10 mouse cellular contexts compared by ENCODE assay signal in the genomic region with DNA sequence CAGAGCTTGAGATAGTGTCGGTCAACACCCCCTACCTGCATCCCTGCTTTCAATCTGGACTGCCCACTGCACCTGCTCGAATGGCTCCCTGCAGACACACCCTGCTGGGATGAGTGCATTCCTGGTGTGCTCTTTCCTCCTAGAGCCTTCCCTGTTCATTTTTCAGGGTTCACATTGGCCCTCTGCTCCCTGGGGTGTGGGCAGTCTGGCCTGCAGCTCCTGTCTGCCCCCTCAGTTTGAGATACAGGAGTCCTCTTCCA. TPM values are rescaled to one million over a fixed set of nuclear protein-coding genes. Genes with fewer than 3 reads are reported as not detected.
DNase-seq lines count a peak whose midpoint lies in the region; ATAC-seq and TF ChIP-seq lines count a peak whose summit lies in the region.
"Had no signal": no experiment of that assay in that cellular context is flagged by ENCODE, and none has a peak within 500 bp of the region (broad histone marks: within the 10 kb centered on the region; RNA-seq: fewer than 3 reads in every experiment).

No protein-coding gene starts in this region.

- peaks cover 11% of the 10 kb centered on the region for H3K27me3 ChIP-seq in kidney, embryonic 15.5 days
- H3K27me3 ChIP-seq in embryonic facial prominence, embryonic 12.5 days: peaks cover 57% of the 10 kb centered on the region
- no peaks in the 10 kb centered on the region for H3K27me3 ChIP-seq in hindbrain, postnatal 0 days (ENCODE audit: insufficient read depth, low read length)
- peaks cover 11% of the 10 kb centered on the region for H3K27me3 ChIP-seq in midbrain, embryonic 16.5 days (ENCODE audit: control insufficient read depth, insufficient read depth, low read depth, low read length)

- intact Hi-C loops in left cerebral cortex, postnatal 4 days (cut with DNase I): loop anchor here (10.0 kb wide), 1 partner anchor 190 kb away; the partner anchor contains the start of genes AI182371 and Cntrl

- peaks cover 4% of the 10 kb centered on the region; the same call in 1 of the 2 replicates for H3K36me3 ChIP-seq in kidney, embryonic 15.5 days
- H3K36me3 ChIP-seq in embryonic facial prominence, embryonic 12.5 days: no peaks in the 10 kb centered on the region
- no peaks in the 10 kb centered on the region for H3K36me3 ChIP-seq in hindbrain, postnatal 0 days (ENCODE audit: insufficient read depth, low read length)
- H3K36me3 ChIP-seq in midbrain, embryonic 16.5 days (ENCODE audit: control insufficient read depth, insufficient read depth, low read length): no peaks in the 10 kb centered on the region
- H3K36me3 ChIP-seq: G1E had no signal

- peak overlapping the region; percentile 93 for H3K4me2 ChIP-seq in kidney, embryonic 15.5 days
- H3K4me2 ChIP-seq in embryonic facial prominence, embryonic 12.5 days (replicated peaks): no peak overlapping the region
- H3K4me2 ChIP-seq in hindbrain, postnatal 0 days (ENCODE audit: low read depth, low read length): peak overlapping the region; percentile 92
- peak overlapping the region; percentile 93; the same call in 1 of the 2 replicates for H3K4me2 ChIP-seq in midbrain, embryonic 16.5 days (ENCODE audit: low read length)

- H3K4me1 ChIP-seq in kidney, embryonic 15.5 days: peaks cover 31% of the 10 kb centered on the region
- H3K4me1 ChIP-seq in embryonic facial prominence, embryonic 12.5 days: peaks cover 7% of the 10 kb centered on the region; the same call in 1 of the 2 replicates
- 0 out of 2 replicates have a peak, but pooled peaks cover 7% of the 10 kb centered on the region for H3K4me1 ChIP-seq in hindbrain, postnatal 0 days (ENCODE audit: insufficient read depth, low read length)
- H3K4me1 ChIP-seq in midbrain, embryonic 16.5 days (ENCODE audit: control insufficient read depth, insufficient read depth, low read length): peaks cover 10% of the 10 kb centered on the region; the same call in 1 of the 2 replicates

- 0 out of 2 replicates have a peak, but pooled peaks have one; percentile 23 for ATAC-seq in kidney, embryonic 15.5 days (replicated peaks; ENCODE audit: low FRiP score)
- ATAC-seq in embryonic facial prominence, embryonic 12.5 days (ENCODE audit: insufficient number of reproducible peaks, insufficient read depth, low FRiP score, low TSS enrichment): no peak
- no peak; the same call in 1 of the 2 replicates for ATAC-seq in hindbrain, postnatal 0 days
- ATAC-seq in midbrain, embryonic 16.5 days: peak; percentile 26; the same call in 1 of the 2 replicates

- no peak for DNase-seq in kidney, postnatal 10 days
- no peak for DNase-seq in hindbrain, postnatal 0 days (ENCODE audit: low spot score)
- no peak for DNase-seq in retina, postnatal 1 day
- DNase-seq in cerebellum, adult 8-10 months: no peak
- DNase-seq in left cerebral cortex, postnatal 4 days: no peak

- H3K9me3 ChIP-seq in kidney, embryonic 15.5 days (replicated peaks): no peaks in the 10 kb centered on the region
- H3K9me3 ChIP-seq in embryonic facial prominence, embryonic 12.5 days: no peaks in the 10 kb centered on the region
- H3K9me3 ChIP-seq in hindbrain, postnatal 0 days (ENCODE audit: low read length): no peaks in the 10 kb centered on the region
- no peaks in the 10 kb centered on the region for H3K9me3 ChIP-seq in midbrain, embryonic 16.5 days (replicated peaks; ENCODE audit: control insufficient read depth, low read length, poor library complexity, severe bottlenecking)
- H3K9me3 ChIP-seq: G1E had no signal

- H3K27ac ChIP-seq in kidney, embryonic 15.5 days: peak overlapping the region; percentile 63
- no peak overlapping the region for H3K27ac ChIP-seq in embryonic facial prominence, embryonic 12.5 days
- H3K27ac ChIP-seq in hindbrain, postnatal 0 days: no peak overlapping the region
- no peak overlapping the region for H3K27ac ChIP-seq in midbrain, embryonic 16.5 days (ENCODE audit: low read length)

- no peak overlapping the region for H3K9ac ChIP-seq in kidney, embryonic 15.5 days
- H3K9ac ChIP-seq in embryonic facial prominence, embryonic 12.5 days: no peak overlapping the region
- no peak overlapping the region for H3K9ac ChIP-seq in hindbrain, postnatal 0 days (replicated peaks; ENCODE audit: low read length)
- H3K9ac ChIP-seq in midbrain, embryonic 16.5 days (ENCODE audit: low read depth, low read length): no peak overlapping the region

- peak overlapping the region; percentile 62; the same call in 1 of the 2 replicates for H3K4me3 ChIP-seq in kidney, embryonic 15.5 days (replicated peaks)
- peak overlapping the region; percentile 59 for H3K4me3 ChIP-seq in embryonic facial prominence, embryonic 12.5 days
- no peak overlapping the region for H3K4me3 ChIP-seq in hindbrain, postnatal 0 days (ENCODE audit: low read length)
- H3K4me3 ChIP-seq in midbrain, embryonic 16.5 days (ENCODE audit: low read depth, low read length): no peak overlapping the region

- WGBS in kidney, embryonic 15.5 days: 10% methylated on average over 2 of the region's 2 CpGs
- 11% methylated on average over 2 of the region's 2 CpGs for WGBS in embryonic facial prominence, embryonic 12.5 days
- WGBS in hindbrain, postnatal 0 days: 21% methylated on average over 2 of the region's 2 CpGs
- 7% methylated on average over 2 of the region's 2 CpGs for WGBS in midbrain, embryonic 16.5 days

- TF ChIP-seq CTCF in hindbrain, postnatal 0 days (IDR thresholded peaks at IDR 0.05; ENCODE audit: low read depth): no peak

RNA-seq across cellular contexts. Expression of gene Phf19, which starts 0.9 kb away (rescaled TPM):
- 24.6 and 26.3 TPM in 2 replicates for polyA plus RNA-seq in kidney, embryonic 15.5 days (2015; fragmentation: Nextera tagmentation; extraction: Ambion mirVana)
- polyA plus RNA-seq in embryonic facial prominence, embryonic 12.5 days (2016; fragmentation: Nextera tagmentation; extraction: Ambion mirVana): 1.7 and 2.3 TPM in 2 replicates
- total RNA-seq in hindbrain, postnatal 0 days (2014; rRNA removed): 1.7 and 2.5 TPM in 2 replicates
- polyA plus RNA-seq in hindbrain, postnatal 0 days (2015; fragmentation: Nextera tagmentation; extraction: Ambion mirVana): 1.3 and 3.1 TPM in 2 replicates
- polyA plus RNA-seq in midbrain, embryonic 16.5 days (2015; fragmentation: Nextera tagmentation; extraction: Ambion mirVana): 1.4 and 2.0 TPM in 2 replicates
- total RNA-seq in left cerebral cortex, postnatal 4 days (2021): 1 to 10 TPM; 2.3 to 4.5 TPM

RNA-seq across cellular contexts. Expression of gene Psmd5, which starts 40.0 kb away (rescaled TPM):
- 116 and 128 TPM in 2 replicates for polyA plus RNA-seq in kidney, embryonic 15.5 days (2015; fragmentation: Nextera tagmentation; extraction: Ambion mirVana)
- polyA plus RNA-seq in embryonic facial prominence, embryonic 12.5 days (2016; fragmentation: Nextera tagmentation; extraction: Ambion mirVana): 99.5 TPM in 2 replicates
- 37.6 and 39.4 TPM in 2 replicates for total RNA-seq in hindbrain, postnatal 0 days (2014; rRNA removed)
- polyA plus RNA-seq in hindbrain, postnatal 0 days (2015; fragmentation: Nextera tagmentation; extraction: Ambion mirVana): 74.6 and 80.0 TPM in 2 replicates
- 98.8 and 110 TPM in 2 replicates for polyA plus RNA-seq in midbrain, embryonic 16.5 days (2015; fragmentation: Nextera tagmentation; extraction: Ambion mirVana)
- 10 to 100 TPM; 38.2 to 45.8 TPM for total RNA-seq in left cerebral cortex, postnatal 4 days (2021)

RNA-seq across cellular contexts. Expression of gene Cutal, which starts 40.6 kb away (rescaled TPM):
- polyA plus RNA-seq in kidney, embryonic 15.5 days (2015; fragmentation: Nextera tagmentation; extraction: Ambion mirVana): 10.1 and 10.9 TPM in 2 replicates
- not detected in 2 replicates for polyA plus RNA-seq in embryonic facial prominence, embryonic 12.5 days (2016; fragmentation: Nextera tagmentation; extraction: Ambion mirVana)
- 0.26 and 0.65 TPM in 2 replicates for total RNA-seq in hindbrain, postnatal 0 days (2014; rRNA removed)
- polyA plus RNA-seq in hindbrain, postnatal 0 days (2015; fragmentation: Nextera tagmentation; extraction: Ambion mirVana): 0.20 and 0.37 TPM in 2 replicates
- polyA plus RNA-seq in midbrain, embryonic 16.5 days (2015; fragmentation: Nextera tagmentation; extraction: Ambion mirVana): 0.26 and 0.28 TPM in 2 replicates
- total RNA-seq in left cerebral cortex, postnatal 4 days (2021): under 1 TPM; 0.20 to 0.52 TPM
- total RNA-seq: common myeloid progenitor, adult 5-6 weeks; G1E had no signal
- polyA plus RNA-seq: G1E had no signal

RNA-seq across cellular contexts. Expression of gene Traf1, which starts 46.8 kb away (rescaled TPM):
- polyA plus RNA-seq in kidney, embryonic 15.5 days (2015; fragmentation: Nextera tagmentation; extraction: Ambion mirVana): 23.2 and 25.4 TPM in 2 replicates
- polyA plus RNA-seq in embryonic facial prominence, embryonic 12.5 days (2016; fragmentation: Nextera tagmentation; extraction: Ambion mirVana): 1.8 and 2.2 TPM in 2 replicates
- 1.0 and 2.6 TPM in 2 replicates for total RNA-seq in hindbrain, postnatal 0 days (2014; rRNA removed)
- polyA plus RNA-seq in hindbrain, postnatal 0 days (2015; fragmentation: Nextera tagmentation; extraction: Ambion mirVana): 3.4 and 3.9 TPM in 2 replicates
- polyA plus RNA-seq in midbrain, embryonic 16.5 days (2015; fragmentation: Nextera tagmentation; extraction: Ambion mirVana): 2.8 and 4.9 TPM in 2 replicates
- 1 to 10 TPM; 1.1 to 2.6 TPM for total RNA-seq in left cerebral cortex, postnatal 4 days (2021)
- polyA plus RNA-seq: G1E had no signal

Comparison
In these comparisons a context has a peak if more than half of its experiments do, and no peak if none do; other contexts are left out.
1. ATAC-seq: peak in kidney, embryonic 15.5 days (single experiment) and midbrain, embryonic 16.5 days (single experiment); none in embryonic facial prominence, embryonic 12.5 days (single experiment) and hindbrain, postnatal 0 days (single experiment).
2. H3K4me3 ChIP-seq: peak in kidney, embryonic 15.5 days (single experiment) and embryonic facial prominence, embryonic 12.5 days (single experiment); none in hindbrain, postnatal 0 days (single experiment) and midbrain, embryonic 16.5 days (single experiment).